Mouse (Mus musculus) ES-E14 (cell line): ENCODE measurements around the gene Zfp384.

ENCODE experiments used
- CHD2 ChIP-seq: IDR thresholded peaks from 2 replicates; pipeline ENCODE4 v1.6.1; 2014; ENCODE audit warnings: mild to moderate bottlenecking, low read depth, low read length, inconsistent platforms
- HCFC1 ChIP-seq: IDR thresholded peaks from 2 replicates; pipeline ENCODE4 v1.6.1; 2012; ENCODE audit warnings: low read length, inconsistent platforms, borderline replicate concordance; ENCODE audit not compliant: insufficient read depth
- MAFK ChIP-seq: IDR thresholded peaks from 2 replicates; pipeline ENCODE4 v1.6.1; 2014; ENCODE audit warnings: mild to moderate bottlenecking, low read depth, low read length, inconsistent platforms; ENCODE audit not compliant: insufficient read depth
- ZC3H11A ChIP-seq: IDR thresholded peaks from 2 replicates; pipeline ENCODE4 v1.6.1; 2012; ENCODE audit warnings: low read depth, mild to moderate bottlenecking, inconsistent platforms, low read length, borderline replicate concordance
- ZNF384 ChIP-seq: IDR thresholded peaks from 2 replicates; pipeline ENCODE4 v1.6.1; 2012; ENCODE audit warnings: low read depth, low read length, inconsistent platforms

DNA sequence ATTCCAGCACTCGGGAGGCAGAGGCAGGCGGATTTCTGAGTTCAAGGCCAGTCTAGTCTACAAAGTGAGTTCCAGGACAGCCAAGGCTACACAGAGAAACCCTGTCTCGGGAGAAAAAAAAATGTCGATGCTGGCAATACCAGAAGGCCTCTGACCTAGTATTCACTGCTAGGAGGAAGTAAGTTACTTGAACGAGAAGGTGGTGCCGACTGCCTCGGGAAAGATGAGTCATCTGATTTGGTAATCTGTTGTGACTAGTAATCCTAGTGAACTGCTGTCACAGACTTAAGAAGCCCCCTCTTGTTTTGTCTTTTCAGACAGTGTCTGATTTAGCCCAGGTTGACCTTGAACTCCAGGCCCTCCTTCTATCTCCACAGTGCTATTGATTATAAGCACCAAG, 32.1 kb downstream of the Zfp384 start:
- TF ChIP-seq HCFC1, result no peak
- TF ChIP-seq ZC3H11A, result no peak
- no peak for TF ChIP-seq CHD2
- no peak for TF ChIP-seq MAFK
- no peak for TF ChIP-seq ZNF384
